Mouse (Mus musculus) heart, embryonic 12.5 days (tissue): ENCODE measurements at regions not wholly inside any gene's neighbourhood (a gene's known extent, or its start where the extent isn't known, plus 50 kb on each side); places are given as distances from the start of the nearest gene placed in this dataset.

Experiments used
- ATAC-seq: fragments of 200-750 bp; cut with Nextera tagmentation; 2 replicates; pipeline ENCODE4 v1.8.0; 2017; ENCODE audit warnings: moderate TSS enrichment, moderate library complexity; ENCODE audit not compliant: insufficient number of reproducible peaks, low FRiP score
- H3K27ac ChIP-seq: fragments of 300-500 bp; sonication (generic); 2 replicates; pipeline ENCODE4 v1.5.1; 2016; ENCODE audit warnings: mild to moderate bottlenecking, moderate library complexity; ENCODE audit not compliant: poor library complexity, severe bottlenecking
- H3K27me3 ChIP-seq: fragments of 300-500 bp; sonication (generic); replicated peaks from 2 replicates; pipeline ENCODE4 v1.6.1; 2016; ENCODE audit warnings: mild to moderate bottlenecking, moderate library complexity
- H3K36me3 ChIP-seq: fragments of 300-500 bp; sonication (generic); 2 replicates; pipeline ENCODE4 v1.6.1; 2016; ENCODE audit warnings: mild to moderate bottlenecking, moderate library complexity
- H3K4me1 ChIP-seq: fragments of 300-500 bp; sonication (generic); replicated peaks from 2 replicates; pipeline ENCODE4 v1.6.1; 2016; ENCODE audit warnings: mild to moderate bottlenecking
- H3K4me2 ChIP-seq: fragments of 300-500 bp; sonication (generic); 2 replicates; pipeline ENCODE4 v1.6.1; 2016; ENCODE audit warnings: mild to moderate bottlenecking, moderate library complexity
- H3K4me3 ChIP-seq: fragments of 300-500 bp; sonication (generic); 2 replicates; pipeline ENCODE4 v1.5.1; 2016; ENCODE audit warnings: mild to moderate bottlenecking
- H3K9ac ChIP-seq: fragments of 300-500 bp; sonication (generic); 2 replicates; pipeline ENCODE4 v1.6.1; 2016; ENCODE audit warnings: mild to moderate bottlenecking, moderate library complexity
- H3K9me3 ChIP-seq: fragments of 300-500 bp; sonication (generic); replicated peaks from 2 replicates; pipeline ENCODE4 v1.6.1; 2016; ENCODE audit warnings: mild to moderate bottlenecking, moderate library complexity
- WGBS: fragments of 180-500 bp; shearing (Covaris S2); methylation state at CpG from one replicate; pipeline ENCODE4 v1.1.7; 2016; 5-methylcytosine and 5-hydroxymethylcytosine counted together

- Histone ChIP-seq H3K27me3 (no peaks in the 10 kb centered on the region), H3K27ac (no peak overlapping the region), H3K9ac (peak overlapping the region; percentile 69), H3K36me3 (no peaks in the 10 kb centered on the region), H3K4me2 (peak overlapping the region; percentile 87), H3K9me3 (no peaks in the 10 kb centered on the region), H3K4me3 (peak overlapping the region; percentile 59), H3K4me1 (no peaks in the 10 kb centered on the region)
- 19% methylated on average over 10 of the region's 10 CpGs for WGBS
- ATAC-seq: no peak
These were observed 146.5 kb upstream of the Ccdc54 start for GRCm38 (mm10) chr16:50737396-50737843.

GRCm38 (mm10) chr16:50736151-50737047, 145.4 kb upstream of the Ccdc54 start:
- ATAC-seq: peak; percentile 82
- Histone ChIP-seq H3K27ac (no peak overlapping the region), H3K27me3 (no peaks in the 10 kb centered on the region), H3K4me1 (0 out of 2 replicates have a peak, but pooled peaks cover under 1% of the 10 kb centered on the region), H3K9ac (peak overlapping the region; percentile 69), H3K36me3 (no peaks in the 10 kb centered on the region), H3K9me3 (no peaks in the 10 kb centered on the region), H3K4me2 (peak overlapping the region; percentile 87), H3K4me3 (peak overlapping the region; percentile 59)
- WGBS: 9% methylated on average over 21 of the region's 21 CpGs

- H3K27me3 ChIP-seq: no peaks in the 10 kb centered on the region
- H3K9ac ChIP-seq: no peak overlapping the region
- H3K4me1 ChIP-seq: 0 out of 2 replicates have a peak, but pooled peaks cover 4% of the 10 kb centered on the region
- no peak overlapping the region for H3K4me3 ChIP-seq
- H3K9me3 ChIP-seq: no peaks in the 10 kb centered on the region
- no peak overlapping the region for H3K4me2 ChIP-seq
- WGBS: 91% methylated on average over 3 of the region's 3 CpGs
- no peak for ATAC-seq
- H3K36me3 ChIP-seq: no peaks in the 10 kb centered on the region
- H3K27ac ChIP-seq: no peak overlapping the region
These were observed 142.4 kb upstream of the Ccdc54 start for GRCm38 (mm10) chr16:50733359-50733758.

GRCm38 (mm10) chr16:50732082-50733006, 141.4 kb upstream of the Ccdc54 start:
- peak overlapping the region; percentile 61 for H3K4me3 ChIP-seq
- WGBS: under 1% methylated on average over 58 of the region's 58 CpGs
- H3K27ac ChIP-seq: peak overlapping the region; percentile 45; the same call in 1 of the 2 replicates
- peak overlapping the region; percentile 72 for H3K9ac ChIP-seq
- ATAC-seq: peak; percentile 92
- peaks cover 7% of the 10 kb centered on the region for H3K36me3 ChIP-seq
- 0 out of 2 replicates have a peak, but pooled peaks cover 4% of the 10 kb centered on the region for H3K4me1 ChIP-seq
- H3K27me3 ChIP-seq: no peaks in the 10 kb centered on the region
- H3K4me2 ChIP-seq: peak overlapping the region; percentile 91
- no peaks in the 10 kb centered on the region for H3K9me3 ChIP-seq

GRCm38 (mm10) chr16:50729341-50729740, 138.4 kb upstream of the Ccdc54 start:
- Histone ChIP-seq H3K9ac (no peak overlapping the region), H3K4me2 (no peak overlapping the region), H3K4me3 (no peak overlapping the region), H3K36me3 (peaks cover 8% of the 10 kb centered on the region), H3K9me3 (no peaks in the 10 kb centered on the region), H3K27me3 (no peaks in the 10 kb centered on the region), H3K27ac (no peak overlapping the region), H3K4me1 (0 out of 2 replicates have a peak, but pooled peaks cover 4% of the 10 kb centered on the region)
- WGBS: 62% methylated on average over 5 of the region's 5 CpGs
- ATAC-seq: no peak

- H3K4me1 ChIP-seq: no peaks in the 10 kb centered on the region
- H3K4me2 ChIP-seq: no peak overlapping the region
- no peak overlapping the region for H3K4me3 ChIP-seq
- H3K9ac ChIP-seq: no peak overlapping the region
- ATAC-seq: no peak
- H3K27me3 ChIP-seq: no peaks in the 10 kb centered on the region
- 89% methylated on average over 6 of the region's 6 CpGs for WGBS
- no peaks in the 10 kb centered on the region for H3K9me3 ChIP-seq
- no peak overlapping the region for H3K27ac ChIP-seq
- peaks cover 8% of the 10 kb centered on the region for H3K36me3 ChIP-seq
These were observed 132.2 kb upstream of the Ccdc54 start for GRCm38 (mm10) chr16:50723144-50723543.

GRCm38 (mm10) chr16:50717306-50718017, 126.5 kb upstream of the Ccdc54 start:
- Histone ChIP-seq H3K4me1 (no peaks in the 10 kb centered on the region), H3K36me3 (no peaks in the 10 kb centered on the region), H3K9me3 (no peaks in the 10 kb centered on the region), H3K9ac (no peak overlapping the region), H3K4me3 (no peak overlapping the region), H3K4me2 (no peak overlapping the region), H3K27ac (no peak overlapping the region), H3K27me3 (no peaks in the 10 kb centered on the region)
- ATAC-seq: no peak
- WGBS: 73% methylated on average over 10 of the region's 10 CpGs

GRCm38 (mm10) chr16:50709727-50710126, 118.8 kb upstream of the Ccdc54 start:
- Histone ChIP-seq H3K9ac (no peak overlapping the region), H3K9me3 (no peaks in the 10 kb centered on the region), H3K36me3 (no peaks in the 10 kb centered on the region), H3K27ac (no peak overlapping the region), H3K4me2 (no peak overlapping the region), H3K4me3 (no peak overlapping the region), H3K4me1 (no peaks in the 10 kb centered on the region), H3K27me3 (no peaks in the 10 kb centered on the region)
- WGBS: 57% methylated on average over 6 of the region's 6 CpGs
- ATAC-seq: no peak

- no peaks in the 10 kb centered on the region for H3K4me1 ChIP-seq
- no peak overlapping the region for H3K27ac ChIP-seq
- no peak overlapping the region for H3K4me2 ChIP-seq
- no peak for ATAC-seq
- WGBS: 88% methylated on average over 2 of the region's 2 CpGs
- H3K9me3 ChIP-seq: no peaks in the 10 kb centered on the region
- H3K36me3 ChIP-seq: no peaks in the 10 kb centered on the region
- H3K27me3 ChIP-seq: no peaks in the 10 kb centered on the region
- H3K9ac ChIP-seq: no peak overlapping the region
- no peak overlapping the region for H3K4me3 ChIP-seq
These were observed 117.0 kb upstream of the Ccdc54 start for GRCm38 (mm10) chr16:50707906-50708305.

GRCm38 (mm10) chr16:50705921-50706320, 115.0 kb upstream of the Ccdc54 start:
- Histone ChIP-seq H3K27ac (no peak overlapping the region), H3K4me3 (no peak overlapping the region), H3K4me1 (no peaks in the 10 kb centered on the region), H3K9me3 (no peaks in the 10 kb centered on the region), H3K36me3 (no peaks in the 10 kb centered on the region), H3K4me2 (no peak overlapping the region), H3K27me3 (no peaks in the 10 kb centered on the region), H3K9ac (no peak overlapping the region)
- no peak for ATAC-seq
- WGBS: 60% methylated on average over 4 of the region's 4 CpGs
